Mouse (Mus musculus) ES-E14 (cell line): ENCODE measurements around the gene Clk2.

Experiments used
- MAFK ChIP-seq: IDR thresholded peaks from 2 replicates; pipeline ENCODE4 v1.6.1; 2014; ENCODE audit warnings: mild to moderate bottlenecking, low read depth, low read length, inconsistent platforms; ENCODE audit not compliant: insufficient read depth
- ZC3H11A ChIP-seq: IDR thresholded peaks from 2 replicates; pipeline ENCODE4 v1.6.1; 2012; ENCODE audit warnings: low read depth, mild to moderate bottlenecking, inconsistent platforms, low read length, borderline replicate concordance

DNA sequence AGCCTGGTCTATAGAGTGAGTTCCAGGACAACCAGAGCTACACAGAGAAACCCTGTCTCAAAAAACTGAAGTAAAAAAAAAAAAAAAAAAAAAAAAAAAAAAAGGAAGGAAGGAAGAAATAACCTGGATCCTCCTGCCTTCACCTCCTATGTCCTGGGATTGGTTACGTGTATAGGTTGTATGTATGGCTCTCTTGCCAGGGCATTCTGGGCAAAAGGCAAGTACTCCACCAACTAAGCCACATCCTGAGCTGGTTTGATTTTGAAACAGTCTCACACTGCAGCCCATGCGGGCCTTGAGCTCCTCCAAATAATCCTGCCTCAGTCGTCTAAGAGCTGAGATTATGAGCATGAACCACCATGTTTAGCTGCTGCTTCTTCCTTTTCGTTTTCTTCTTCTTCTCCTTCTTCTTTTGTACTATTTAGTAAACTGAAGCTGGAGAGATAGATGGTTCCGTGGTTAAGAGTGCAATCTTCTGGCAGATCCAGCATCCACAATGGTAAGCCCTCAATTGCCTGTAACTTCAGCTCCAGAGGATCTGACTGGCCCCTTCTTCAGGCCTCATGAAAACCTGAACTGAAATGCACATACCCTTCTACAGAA, 851 bp upstream of the Clk2 start:
- TF ChIP-seq ZC3H11A (no peak), MAFK (no peak)
